Mouse (Mus musculus): ENCODE data around the gene Cdh6. TPM values are rescaled to one million over a fixed set of nuclear protein-coding genes. Genes with fewer than 3 reads are reported as not detected.

Cdh6 gene
- total and polyA plus RNA-seq, 2 experiments from 2014 or later = 14.3 to 15.5 TPM

DNA sequence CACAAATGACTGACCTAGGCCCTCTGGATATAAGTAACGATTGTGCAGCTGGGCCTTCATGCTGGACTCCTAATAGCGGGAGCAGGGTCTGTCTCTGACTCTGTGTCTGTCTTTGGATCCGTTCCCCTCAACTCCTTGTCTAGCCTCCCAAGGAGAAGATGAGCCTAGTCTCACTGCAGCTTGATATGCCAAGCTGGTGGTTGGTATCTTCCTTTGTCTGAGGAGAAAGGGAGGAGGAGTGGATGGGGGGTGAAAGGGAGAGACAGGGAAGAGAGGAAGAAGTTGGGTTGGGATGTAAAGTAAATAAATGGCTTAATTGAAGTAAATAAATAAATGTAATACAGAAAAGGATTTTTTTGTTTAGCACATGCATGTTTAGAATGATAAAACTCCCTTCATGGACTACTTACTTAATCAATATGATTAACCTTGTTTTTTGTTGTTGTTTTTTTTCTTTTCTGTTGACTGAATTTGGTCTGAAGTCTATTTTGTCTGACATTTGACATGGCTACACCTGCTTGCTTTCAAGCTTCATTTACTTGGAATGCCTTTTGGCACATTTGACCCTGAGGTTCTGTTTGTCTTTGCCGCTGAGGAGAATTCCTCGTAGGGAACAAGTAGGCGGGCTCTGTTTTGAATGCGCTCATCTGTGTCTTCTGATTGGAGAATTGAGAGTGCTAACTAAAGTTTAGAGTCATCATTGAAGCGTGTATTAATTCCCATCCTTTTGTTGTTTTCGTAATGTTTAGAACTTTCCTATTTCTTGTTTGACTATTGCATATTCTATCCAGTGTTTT is 178.7 kb downstream of the Cdh6 start:
- Histone ChIP-seq H3K9me3 (ENCODE audit: low read length) (no peaks in the 10 kb centered on the region), H3K36me3 (ENCODE audit: insufficient read depth, low read length) (no peaks in the 10 kb centered on the region), H3K9ac (replicated peaks; ENCODE audit: low read length) (no peak overlapping the region), H3K27ac (no peak overlapping the region), H3K27me3 (ENCODE audit: insufficient read depth, low read length) (no peaks in the 10 kb centered on the region), H3K4me1 (ENCODE audit: insufficient read depth, low read length) (no peaks in the 10 kb centered on the region), H3K4me3 (ENCODE audit: low read length) (no peak overlapping the region), H3K4me2 (ENCODE audit: low read depth, low read length) (no peak overlapping the region)
- no peak for DNase-seq (ENCODE audit: low spot score)
- TF ChIP-seq CTCF (IDR thresholded peaks at IDR 0.05; ENCODE audit: low read depth) = no peak
- no peak for ATAC-seq
- WGBS = 70% methylated on average over 9 of the region's 9 CpGs

Measured in hindbrain, postnatal 0 days (tissue).